Mouse (Mus musculus) right cerebral cortex, postnatal 36 days (tissue): Measurements from ENCODE around the gene Rnf220.

ENCODE experiments used
- DNase-seq, 2 experiments: peaks; one replicate each; pipeline ENCODE4 v3.0.0; 2022; ENCODE audit warnings: low spot score in 2 of 2, mixed read lengths in 1 of 2

Gene Rnf220

GRCm38 (mm10) chr4:117489566-117489965, 7.3 kb downstream of the Rnf220 start:
- no peak for DNase-seq

- no peak for DNase-seq
Measured at GRCm38 (mm10) chr4:117487471-117487870, 9.4 kb downstream of the Rnf220 start.

- no peak for DNase-seq
Measured at GRCm38 (mm10) chr4:117486188-117486587, 10.7 kb downstream of the Rnf220 start.

- no peak for DNase-seq
Measured at GRCm38 (mm10) chr4:117485045-117485780, 11.6 kb downstream of the Rnf220 start.

- DNase-seq, result peak in 1 of 2 experiments; percentile 17
Measured at GRCm38 (mm10) chr4:117484256-117485044, 12.4 kb downstream of the Rnf220 start.

- DNase-seq, result no peak
Measured at GRCm38 (mm10) chr4:117483931-117484255, 13.0 kb downstream of the Rnf220 start.

GRCm38 (mm10) chr4:117482103-117482502, 14.7 kb downstream of the Rnf220 start:
- DNase-seq, result no peak

- DNase-seq, result no peak
Measured at GRCm38 (mm10) chr4:117480611-117481445, 16.0 kb downstream of the Rnf220 start.

GRCm38 (mm10) chr4:117479951-117480350, 16.9 kb downstream of the Rnf220 start:
- DNase-seq, result no peak

- DNase-seq, result no peak
Measured at GRCm38 (mm10) chr4:117478101-117478673, 18.7 kb downstream of the Rnf220 start.

GRCm38 (mm10) chr4:117477401-117477800, 19.5 kb downstream of the Rnf220 start:
- no peak for DNase-seq

- DNase-seq, result no peak
Measured at GRCm38 (mm10) chr4:117476777-117477176, 20.1 kb downstream of the Rnf220 start.

- DNase-seq, result no peak
Measured at GRCm38 (mm10) chr4:117476355-117476754, 20.5 kb downstream of the Rnf220 start.

GRCm38 (mm10) chr4:117473985-117474354, 22.9 kb downstream of the Rnf220 start:
- no peak for DNase-seq

GRCm38 (mm10) chr4:117473291-117473984, 23.4 kb downstream of the Rnf220 start:
- DNase-seq, result no peak

- DNase-seq, result no peak
Measured at GRCm38 (mm10) chr4:117469471-117469870, 27.4 kb downstream of the Rnf220 start.

- DNase-seq, result no peak
Measured at GRCm38 (mm10) chr4:117467936-117468335, 28.9 kb downstream of the Rnf220 start.

- DNase-seq, result no peak
Measured at GRCm38 (mm10) chr4:117449151-117449550, 47.7 kb downstream of the Rnf220 start.

- DNase-seq, result no peak
Measured at GRCm38 (mm10) chr4:117447926-117448325, 48.9 kb downstream of the Rnf220 start.

- DNase-seq, result no peak
Measured at GRCm38 (mm10) chr4:117445516-117446207, 51.2 kb downstream of the Rnf220 start.

- DNase-seq, result no peak
Measured at GRCm38 (mm10) chr4:117438919-117439318, 57.9 kb downstream of the Rnf220 start.
